Mouse (Mus musculus) left cerebral cortex, postnatal 10 days (tissue): Measurements from ENCODE around the gene Cers3. TPM values are rescaled to one million over a fixed set of nuclear protein-coding genes. Genes with fewer than 3 reads are reported as not detected.

Experiments
- DNase-seq, 2 experiments: peaks; one replicate each; pipeline ENCODE4 v3.0.0; 2021 to 2022; ENCODE audit warnings: low spot score in 2 of 2, mixed read lengths in 1 of 2; ENCODE audit errors: extremely low spot score in 1 of 2
- intact Hi-C: fragments of 180-260 bp; cut with DNase I; formaldehyde crosslinking; loops from one replicate; pipeline ENCODE4 v1.15.1; 2025
- total RNA-seq, 2 experiments: library from RNA; stranded (reverse); gene quantifications; 2 replicates each; pipeline ENCODE4 v1.2.3; 2021

The Cers3 gene
- total RNA-seq, 2 experiments from 2014 or later = 0.73 to 1.1 TPM

DNA sequence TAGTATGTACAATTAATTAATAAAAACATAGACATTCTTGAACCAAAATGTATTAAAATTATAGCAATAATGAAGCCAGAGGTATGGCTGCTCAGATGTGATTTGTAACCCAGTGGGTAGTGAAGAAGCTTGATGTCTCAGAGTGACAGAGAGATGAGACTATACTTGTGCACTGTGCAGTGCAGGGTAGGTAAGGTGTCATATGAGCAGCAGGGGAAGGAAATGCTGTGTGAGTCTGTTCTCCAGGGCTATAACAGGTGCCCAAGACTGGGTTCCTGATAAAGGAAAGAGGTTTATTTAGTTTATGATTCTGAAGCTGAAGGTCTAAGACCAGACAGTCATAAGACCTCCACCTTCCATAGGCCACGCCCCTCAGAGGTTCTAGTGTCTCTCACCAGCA lies 69.9 kb downstream of the Cers3 start:
- no peak for DNase-seq
- intact Hi-C loops = no loop called here

DNA sequence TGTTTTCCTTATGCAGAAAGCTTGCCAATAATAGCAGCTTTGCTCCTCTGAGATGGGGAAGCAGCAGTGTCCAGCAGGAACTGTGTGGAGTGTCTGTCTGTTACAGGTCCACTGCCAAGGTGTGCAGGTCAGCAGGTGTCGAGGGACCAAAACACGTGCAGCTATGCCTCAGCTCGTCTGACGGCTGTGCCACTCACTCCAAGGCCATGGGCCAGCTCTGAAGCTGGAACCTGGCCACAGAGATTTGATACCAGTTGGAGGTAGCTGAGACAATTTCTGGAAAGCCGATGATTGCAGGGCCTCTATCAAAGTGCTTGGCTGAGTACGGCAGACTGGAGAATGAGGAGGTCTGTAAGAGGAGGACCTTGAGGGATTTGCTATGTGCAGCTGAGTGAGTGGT lies 72.2 kb downstream of the Cers3 start:
- DNase-seq = no peak
- intact Hi-C loops = no loop called here

DNA sequence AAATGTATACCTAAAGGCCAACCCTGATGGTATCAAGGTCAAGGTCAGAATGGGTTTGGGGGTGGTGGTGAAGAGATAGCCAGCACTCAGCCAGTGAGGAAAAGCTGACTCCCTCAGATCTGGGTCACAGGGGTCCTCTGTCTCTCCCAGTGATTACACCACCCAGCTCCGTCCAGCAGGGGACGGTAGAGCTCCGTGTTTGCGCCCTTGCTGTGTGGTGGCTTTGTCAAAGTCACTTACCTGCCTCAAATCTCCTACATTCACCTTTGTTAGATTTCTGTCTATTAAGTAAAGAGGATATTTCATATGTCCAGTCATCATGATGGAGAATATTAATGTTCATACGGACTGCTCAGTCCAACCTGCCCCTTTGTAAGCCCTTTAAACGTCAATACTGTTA lies 76.7 kb downstream of the Cers3 start:
- DNase-seq = peak in 1 of 2 experiments; percentile 41
- intact Hi-C loops = no loop called here

DNA sequence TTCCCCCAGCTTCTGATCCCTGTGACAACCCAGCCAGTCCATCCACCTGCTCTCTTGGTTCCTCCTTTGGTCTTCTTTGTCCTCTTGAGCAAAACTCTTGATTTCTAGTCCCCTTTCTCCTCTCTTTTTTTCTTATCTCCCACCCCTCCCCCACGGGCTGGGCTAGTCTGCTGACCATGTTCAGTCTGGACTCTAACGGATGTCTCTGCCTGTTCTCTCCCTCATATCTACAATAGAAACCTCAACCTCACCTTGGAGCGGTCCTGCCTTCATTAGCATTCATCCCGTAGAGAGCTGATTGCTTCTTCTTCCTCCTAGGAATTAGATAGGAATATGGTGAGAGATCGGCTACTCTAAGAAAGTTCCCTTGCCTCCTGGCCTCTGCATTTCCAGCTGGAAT lies 87.5 kb downstream of the Cers3 start:
- intact Hi-C loops = no loop called here
- no peak for DNase-seq

DNA sequence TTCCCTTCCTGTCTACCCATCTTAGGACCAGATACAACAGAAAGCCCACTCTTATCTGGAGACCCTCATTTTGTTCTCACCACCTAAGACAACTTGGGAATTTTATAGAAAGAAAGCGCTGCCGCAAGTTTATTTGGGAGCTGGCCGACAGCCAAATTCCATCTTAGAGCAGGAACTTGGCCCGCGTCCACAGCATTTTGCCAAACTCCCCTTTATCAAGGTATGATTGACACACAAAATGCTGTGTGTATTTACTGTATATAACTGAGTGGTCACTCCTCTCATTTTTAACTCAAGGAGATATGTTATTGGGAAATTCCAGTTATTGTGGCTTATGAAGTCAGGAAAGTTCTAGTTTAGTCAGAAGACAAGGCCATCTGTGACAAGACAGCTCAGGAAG lies 88.0 kb downstream of the Cers3 start:
- intact Hi-C loops = no loop called here
- DNase-seq = peak in 1 of 2 experiments; percentile 72

DNA sequence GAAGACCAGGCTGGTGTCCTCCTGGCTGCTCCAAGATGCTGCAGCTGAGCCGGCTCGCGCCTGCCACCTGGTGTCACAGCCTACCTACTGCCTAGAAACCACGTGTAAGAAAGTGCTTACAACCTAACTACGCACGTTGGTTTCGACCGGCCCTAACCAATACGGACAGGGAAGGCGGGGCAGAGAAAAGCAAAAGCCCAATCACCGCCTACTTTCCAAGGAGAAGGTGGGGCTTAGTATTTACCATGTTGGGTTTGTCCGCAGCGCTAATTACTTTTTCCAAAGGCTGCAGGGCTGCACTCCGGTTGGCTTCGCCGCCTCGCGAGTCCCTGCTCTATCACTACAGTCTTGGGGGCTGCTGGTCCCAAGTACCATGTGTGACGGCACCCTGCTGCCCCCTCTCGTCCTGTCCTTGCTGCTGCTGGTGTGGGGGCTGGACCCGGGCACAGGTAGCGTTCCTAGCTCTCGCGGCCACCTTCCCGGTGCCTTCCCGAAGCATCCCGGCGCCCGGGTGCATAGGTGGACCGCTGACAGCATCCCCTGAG lies 96.2 kb downstream of the Cers3 start, which contains the start of gene Adamts17:
TSS of gene Adamts17 (plus strand) at position 273 of the 545 bp plus-strand sequence.
- intact Hi-C loops = loop anchor here (1.0 to 5.0 kb wide), 4 partner anchors 130 to 791 kb away; partner anchors contain the start of gene Chsy1
- DNase-seq = peak; percentile 95

DNA sequence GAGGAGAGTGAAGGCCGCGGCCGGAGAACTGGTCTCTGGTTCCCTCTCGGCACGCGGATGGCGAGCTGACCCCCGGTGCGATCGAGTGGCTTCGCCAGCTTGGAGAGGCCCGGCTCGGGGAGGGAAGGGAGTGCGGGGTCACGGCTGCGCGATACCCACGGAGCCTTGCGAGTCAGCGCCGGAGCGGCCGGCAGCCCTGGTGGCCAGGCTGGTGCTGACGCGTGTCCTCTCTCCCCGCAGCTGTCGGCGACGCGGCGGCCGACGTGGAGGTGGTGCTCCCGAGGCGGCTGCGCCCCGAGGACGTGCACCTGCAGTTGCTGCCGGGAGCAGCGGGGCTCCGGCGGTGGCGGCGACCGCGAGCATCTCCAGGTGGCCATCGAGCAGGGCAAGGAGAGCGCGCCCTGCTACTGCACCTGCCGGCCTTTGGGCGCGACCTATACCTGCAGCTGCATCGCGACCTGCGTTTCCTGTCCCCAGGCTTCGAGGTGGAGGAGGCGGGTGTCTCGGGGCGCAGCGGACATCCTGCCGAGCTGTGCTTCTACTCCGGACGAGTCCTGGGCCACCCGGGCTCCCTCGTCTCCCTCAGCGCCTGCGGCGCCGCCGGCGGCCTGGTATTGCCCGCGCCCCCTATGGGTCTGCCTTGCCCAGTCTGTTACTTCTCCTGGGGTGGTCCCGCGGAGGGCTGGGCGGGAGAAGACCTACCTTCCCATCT lies 96.9 kb downstream of the Cers3 start:
- DNase-seq = peak in 1 of 2 experiments; percentile 70
- intact Hi-C loops = loop anchor here (2.0 to 5.0 kb wide), 2 partner anchors 357 to 791 kb away; no protein-coding TSS in a partner anchor

DNA sequence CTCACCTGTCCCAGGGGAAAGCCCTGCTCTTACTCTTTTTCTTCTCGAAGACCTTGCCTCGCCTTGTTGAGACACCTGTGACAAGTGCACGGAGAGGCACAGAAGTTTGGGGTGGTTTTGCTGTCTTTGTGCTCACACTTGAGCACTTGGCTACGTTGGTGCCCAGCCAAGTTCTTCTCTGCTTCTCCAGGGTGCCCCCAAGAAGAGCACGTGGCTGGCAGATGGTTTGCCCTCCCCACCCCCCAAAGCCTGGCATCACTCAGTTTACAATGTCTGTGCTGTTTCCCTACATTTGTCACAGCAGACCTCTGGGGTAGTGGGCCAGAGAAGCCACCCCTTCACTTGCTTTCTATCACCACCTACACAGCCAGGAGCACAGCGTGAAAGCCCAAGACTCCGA lies 97.9 kb downstream of the Cers3 start:
- intact Hi-C loops = loop anchor here (2.0 to 5.0 kb wide), 2 partner anchors 356 to 790 kb away; no protein-coding TSS in a partner anchor
- peak in 1 of 2 experiments; percentile 55 for DNase-seq

DNA sequence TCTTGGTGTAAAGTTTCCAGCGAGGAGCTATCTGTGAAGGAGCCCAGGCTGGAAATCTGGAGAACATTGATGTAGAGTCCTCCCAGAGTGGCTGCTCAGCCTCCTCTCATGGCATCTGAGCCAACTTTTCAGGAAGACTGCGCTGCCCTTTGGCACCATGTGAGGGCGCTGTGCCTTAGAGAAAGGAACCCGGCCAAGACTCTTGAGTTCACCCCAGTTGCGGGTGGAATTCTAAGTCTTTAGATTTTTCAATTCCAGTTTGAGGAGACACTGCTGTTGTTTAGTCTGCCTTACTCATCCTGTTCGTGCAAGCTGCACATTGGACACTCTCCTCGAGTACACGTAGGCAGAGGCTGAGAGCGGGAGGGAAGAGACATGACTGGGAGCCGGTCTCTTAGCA lies 98.7 kb downstream of the Cers3 start:
- intact Hi-C loops = loop anchor here (5.0 kb wide), 1 partner anchor 355 kb away; no protein-coding TSS in a partner anchor
- DNase-seq = peak; percentile 81 to 82

DNA sequence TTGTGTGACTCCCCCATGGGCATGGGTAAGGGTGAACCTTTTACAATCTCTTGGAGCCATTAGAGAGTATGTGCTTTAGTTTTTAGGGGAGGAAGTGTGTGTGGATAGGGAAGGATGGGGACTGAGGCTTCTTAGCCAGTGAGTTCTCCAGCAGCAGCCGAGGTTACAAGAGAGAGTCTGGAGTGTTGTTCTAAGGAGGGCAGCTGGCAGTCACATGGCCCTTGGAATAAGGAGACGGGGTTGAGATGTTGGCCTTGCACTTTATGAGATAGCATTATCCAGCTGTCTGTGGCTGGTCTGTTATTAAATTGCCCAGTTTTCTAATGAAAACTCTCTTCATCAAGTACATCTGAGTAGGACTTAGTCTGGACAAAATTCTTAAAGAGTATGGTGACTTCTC lies 100.5 kb downstream of the Cers3 start:
- intact Hi-C loops = loop anchor here (5.0 kb wide), 1 partner anchor 353 kb away; no protein-coding TSS in a partner anchor
- no peak for DNase-seq

DNA sequence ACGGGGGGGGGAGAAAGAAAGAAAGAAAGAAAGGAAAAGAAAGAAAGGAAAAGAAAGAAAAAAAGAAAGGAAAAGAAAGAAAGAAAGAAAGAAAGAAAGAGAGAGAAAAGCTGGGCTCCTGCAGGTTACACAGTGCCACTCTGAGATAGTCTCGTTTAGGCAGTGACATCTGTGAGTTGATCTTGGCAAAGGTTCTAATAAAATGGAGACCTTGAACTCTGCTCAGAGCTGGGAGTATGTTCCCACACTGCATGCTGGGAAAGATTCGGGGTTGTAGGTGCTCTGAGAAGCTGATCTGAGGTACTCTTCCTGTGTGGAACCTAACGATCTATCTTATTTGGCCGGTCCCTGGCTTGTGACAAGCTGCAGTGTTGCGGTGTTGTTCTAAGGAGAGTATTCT lies 103.3 kb downstream of the Cers3 start:
- no peak for DNase-seq
- intact Hi-C loops = no loop called here

DNA sequence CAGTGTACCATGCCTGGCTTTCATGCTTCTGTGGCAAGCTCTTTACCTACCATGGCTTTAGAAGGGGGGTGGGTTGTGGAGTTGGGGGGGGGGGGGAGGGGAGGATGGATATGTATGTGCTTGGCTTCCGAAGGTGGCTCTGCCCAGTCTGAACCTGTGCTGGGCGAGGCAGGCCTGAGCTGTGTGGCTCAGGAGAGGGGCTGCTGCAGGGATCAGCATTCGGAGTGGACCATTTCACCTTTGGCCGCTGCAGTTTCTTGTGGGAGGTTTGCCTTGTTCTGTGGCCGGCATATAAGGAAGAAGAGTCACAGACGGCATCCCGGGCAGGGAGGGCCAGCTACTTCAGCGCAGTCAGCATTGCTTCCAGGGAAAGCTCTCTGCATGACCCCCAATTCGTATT lies 104.0 kb downstream of the Cers3 start:
- no peak for DNase-seq
- intact Hi-C loops = no loop called here

DNA sequence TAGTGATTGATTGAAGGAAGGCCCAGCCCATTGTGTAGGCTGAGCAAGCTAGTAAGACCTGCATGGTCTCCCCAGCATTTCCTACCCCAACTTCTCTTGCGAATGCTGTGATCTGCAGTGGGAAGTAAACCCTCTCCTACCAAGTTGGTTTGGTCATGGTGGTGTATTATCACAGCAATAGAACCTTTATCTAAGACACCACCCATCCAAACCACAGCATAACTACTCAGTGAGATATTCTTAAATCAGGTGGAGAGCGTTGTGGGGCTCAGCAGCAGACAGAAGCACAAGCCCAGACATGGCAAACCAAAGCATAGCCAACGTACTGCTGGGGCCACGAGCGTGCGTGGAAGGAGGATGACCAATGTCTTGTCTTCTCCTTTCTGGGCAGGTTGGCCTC lies 106.0 kb downstream of the Cers3 start:
- DNase-seq = no peak
- intact Hi-C loops = no loop called here

DNA sequence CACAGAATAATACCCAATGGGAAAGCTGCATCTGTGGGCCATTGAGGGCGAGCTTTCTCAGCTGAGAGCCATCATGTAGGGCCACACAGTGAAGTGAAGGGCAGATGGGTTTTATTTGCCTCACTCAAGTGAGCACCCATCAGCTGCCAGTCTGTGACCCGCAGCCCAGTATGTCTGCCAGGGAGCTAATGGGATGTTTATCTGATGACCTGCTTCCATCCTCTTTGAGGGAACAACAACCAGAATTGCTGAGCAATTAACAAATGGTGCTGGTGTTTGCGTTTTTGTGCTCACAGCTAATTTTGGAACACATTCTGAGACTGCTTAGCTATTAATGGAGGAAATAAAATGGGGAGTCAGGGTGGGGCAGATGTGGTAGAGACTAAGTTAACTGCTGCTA lies 108.9 kb downstream of the Cers3 start:
- intact Hi-C loops = no loop called here

DNA sequence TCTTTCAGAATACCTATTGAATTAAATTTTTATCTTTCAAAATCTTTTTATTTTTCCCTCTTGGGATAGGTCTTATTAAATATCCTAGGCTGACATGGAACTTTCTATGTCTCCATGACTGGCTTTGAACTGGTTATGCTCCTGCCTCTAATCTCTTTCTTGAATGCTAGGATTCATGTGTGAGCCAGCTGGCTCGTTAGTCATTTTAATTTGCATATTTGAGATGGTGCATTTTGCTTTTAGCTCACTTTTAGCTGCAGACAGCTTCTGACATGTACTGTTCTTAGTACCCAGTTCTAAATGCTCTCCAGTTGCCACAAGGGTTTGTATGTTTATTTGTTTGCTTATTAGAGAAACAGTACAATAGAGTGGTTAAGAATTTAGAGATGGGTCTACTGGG lies 114.3 kb downstream of the Cers3 start:
- intact Hi-C loops = no loop called here
- no peak for DNase-seq

More for the DNA sequence above, 108.9 kb downstream of the Cers3 start:
- DNase-seq = no peak

DNA sequence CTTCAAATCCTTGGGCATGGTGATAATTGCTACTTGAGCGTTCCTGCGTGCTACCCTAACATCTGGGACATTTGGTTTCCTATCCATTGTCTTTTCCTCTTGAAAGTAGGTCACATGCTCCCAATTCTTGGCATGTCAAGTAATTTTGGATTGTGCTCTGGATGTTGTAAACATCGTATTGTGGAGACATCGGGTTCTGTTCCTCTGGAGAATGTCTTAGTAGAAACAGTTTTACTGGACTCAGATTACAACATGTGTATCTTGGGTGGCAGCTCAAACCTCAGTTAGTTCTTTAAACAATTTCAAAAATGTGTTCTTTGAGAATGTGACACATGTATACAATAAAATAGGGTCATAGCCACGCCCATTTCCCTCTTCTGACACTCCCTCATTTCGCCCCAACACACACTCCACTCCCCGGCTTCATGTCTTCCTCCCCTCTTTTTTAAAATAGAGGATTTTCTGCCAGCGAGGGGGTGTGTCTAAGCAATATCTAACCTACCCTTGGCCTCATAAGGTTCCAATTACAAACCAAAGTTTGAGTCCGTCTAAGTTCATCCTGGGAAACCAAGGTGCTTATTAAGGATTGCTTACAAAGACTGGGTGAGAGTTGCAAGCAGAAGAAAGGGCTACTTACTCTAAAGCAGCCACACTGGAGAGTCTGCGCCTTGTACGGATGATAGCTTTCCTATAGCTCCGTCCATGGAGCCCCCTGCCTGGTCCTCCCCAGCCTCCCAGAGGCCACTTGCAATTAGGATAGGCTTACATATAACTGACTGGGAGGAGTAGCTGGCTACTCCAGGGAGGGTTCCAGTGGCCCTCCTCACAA lies 115.2 kb downstream of the Cers3 start:
- intact Hi-C loops = no loop called here
- DNase-seq = no peak

DNA sequence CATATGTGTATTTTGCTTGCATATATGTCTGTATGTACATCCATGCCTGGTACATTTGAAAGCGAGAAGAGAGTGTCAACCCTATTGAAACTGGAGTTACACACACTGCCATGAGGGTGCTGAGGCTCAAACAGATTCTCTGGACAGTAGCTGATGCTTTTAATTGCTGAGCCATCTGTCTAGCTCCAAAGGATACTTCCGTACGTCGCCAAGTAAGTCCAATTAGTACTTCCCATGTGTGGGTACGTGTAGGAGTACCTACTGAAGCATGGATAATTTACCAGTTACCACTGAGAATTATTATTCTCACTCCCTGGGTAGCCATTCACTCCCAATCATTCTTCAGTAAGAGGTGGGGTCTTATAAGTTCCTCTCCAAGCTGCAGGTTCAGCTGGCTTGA lies 115.9 kb downstream of the Cers3 start:
- intact Hi-C loops = no loop called here
- no peak for DNase-seq

DNA sequence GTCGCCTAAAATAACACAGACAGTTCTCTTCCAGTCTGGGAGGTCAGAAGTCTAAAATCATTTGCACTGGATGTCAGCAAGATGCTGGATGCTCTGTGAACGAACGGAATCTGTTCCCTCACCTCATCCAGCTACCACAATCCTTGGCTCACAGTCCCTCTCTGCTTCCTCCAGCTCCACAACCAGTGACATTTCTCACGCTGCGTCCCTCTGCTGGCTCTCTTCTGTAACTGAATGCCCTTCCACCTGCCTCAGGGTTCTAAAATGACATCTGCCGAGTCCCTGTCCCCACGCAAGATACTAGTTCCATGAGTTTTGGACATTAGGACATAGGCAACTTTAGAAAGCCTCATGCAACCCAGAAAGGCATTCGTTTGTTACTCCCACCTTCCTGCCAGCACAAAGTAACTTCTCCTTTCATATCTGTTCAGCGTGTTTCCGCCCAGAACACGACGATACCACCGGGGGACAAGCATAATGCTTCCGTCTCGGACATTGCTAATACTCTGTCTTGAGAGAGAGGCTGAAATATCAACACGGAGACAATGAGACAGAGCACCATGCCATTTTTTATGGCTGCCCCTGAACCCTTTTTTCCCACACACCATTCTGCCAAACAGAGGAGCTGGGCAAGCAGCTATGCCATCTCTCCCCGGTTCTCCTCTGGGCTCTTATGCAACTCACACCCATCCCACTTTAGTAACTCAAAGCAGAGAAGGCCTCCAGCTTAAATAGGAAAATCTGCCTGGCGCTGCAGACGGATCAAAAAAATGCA lies 123.8 kb downstream of the Cers3 start:
- intact Hi-C loops = no loop called here
- DNase-seq = no peak
